Mouse (Mus musculus): Measurements from ENCODE around the gene Nenf. TPM values are rescaled to one million over a fixed set of nuclear protein-coding genes. Genes with fewer than 3 reads are reported as not detected.

Gene Nenf
- total RNA-seq, 2 experiments from 2014 or later: 74.6 to 89.2 TPM

- DNase-seq (ENCODE audit: low spot score in 2 of 2): no peak
These were observed 5.4 kb upstream of the Nenf start for GRCm38 (mm10) chr1:191323381-191323780.

- DNase-seq (ENCODE audit: low spot score in 2 of 2): no peak
These were observed 692 bp upstream of the Nenf start for GRCm38 (mm10) chr1:191318686-191319085.

- no peak for DNase-seq (ENCODE audit: low spot score in 2 of 2)
These were observed 1.2 kb downstream of the Nenf start for GRCm38 (mm10) chr1:191316818-191317217.

GRCm38 (mm10) chr1:191313926-191314325, 4.1 kb downstream of the Nenf start:
- DNase-seq (ENCODE audit: low spot score in 2 of 2): no peak

- DNase-seq (ENCODE audit: low spot score in 2 of 2): no peak
These were observed 4.8 kb downstream of the Nenf start for GRCm38 (mm10) chr1:191313158-191313557.

GRCm38 (mm10) chr1:191312513-191312941, 5.5 kb downstream of the Nenf start:
- DNase-seq (ENCODE audit: low spot score in 2 of 2): peak; percentile 83 to 86

- DNase-seq (ENCODE audit: low spot score in 2 of 2): no peak
These were observed 6.6 kb downstream of the Nenf start for GRCm38 (mm10) chr1:191311296-191311898.

GRCm38 (mm10) chr1:191307766-191308455, 10.1 kb downstream of the Nenf start:
- DNase-seq (ENCODE audit: low spot score in 2 of 2): no peak

GRCm38 (mm10) chr1:191306316-191306715, 11.7 kb downstream of the Nenf start:
- no peak for DNase-seq (ENCODE audit: low spot score in 2 of 2)

- no peak for DNase-seq (ENCODE audit: low spot score in 2 of 2)
These were observed 12.4 kb downstream of the Nenf start for GRCm38 (mm10) chr1:191305610-191306009.

GRCm38 (mm10) chr1:191304216-191304615, 13.8 kb downstream of the Nenf start:
- DNase-seq (ENCODE audit: low spot score in 2 of 2): no peak

- DNase-seq (ENCODE audit: low spot score in 2 of 2): no peak
These were observed 14.3 kb downstream of the Nenf start for GRCm38 (mm10) chr1:191303736-191304135.

GRCm38 (mm10) chr1:191301903-191302302, 16.1 kb downstream of the Nenf start:
- DNase-seq (ENCODE audit: low spot score in 2 of 2): no peak

- DNase-seq (ENCODE audit: low spot score in 2 of 2): peak; percentile 39 to 49
These were observed 18.6 kb downstream of the Nenf start for GRCm38 (mm10) chr1:191299215-191299942.

GRCm38 (mm10) chr1:191298304-191298703, 19.7 kb downstream of the Nenf start:
- no peak for DNase-seq (ENCODE audit: low spot score in 2 of 2)

- DNase-seq (ENCODE audit: low spot score in 2 of 2): peak; percentile 51 to 63
These were observed 21.5 kb downstream of the Nenf start for GRCm38 (mm10) chr1:191296445-191296844.

- DNase-seq (ENCODE audit: low spot score in 2 of 2): no peak
These were observed 22.2 kb downstream of the Nenf start for GRCm38 (mm10) chr1:191295784-191296183.

GRCm38 (mm10) chr1:191293996-191294795, 23.8 kb downstream of the Nenf start:
- no peak for DNase-seq (ENCODE audit: low spot score in 2 of 2)

- no peak for DNase-seq (ENCODE audit: low spot score in 2 of 2)
These were observed 24.9 kb downstream of the Nenf start for GRCm38 (mm10) chr1:191293051-191293450.

GRCm38 (mm10) chr1:191292348-191292747, 25.6 kb downstream of the Nenf start:
- peak; percentile 57 to 61 for DNase-seq (ENCODE audit: low spot score in 2 of 2)

GRCm38 (mm10) chr1:191288762-191289161, 29.2 kb downstream of the Nenf start:
- DNase-seq (ENCODE audit: low spot score in 2 of 2): peak; percentile 35 to 50

Measured in layer of hippocampus, postnatal 10 days (tissue).